Mouse (Mus musculus): ENCODE measurements around the gene 2310022A10Rik. TPM values are rescaled to one million over a fixed set of nuclear protein-coding genes. Genes with fewer than 3 reads are reported as not detected.

Gene 2310022A10Rik
- polyA plus RNA-seq, 1 experiment from 2014 or later: 32.7 TPM

DNA sequence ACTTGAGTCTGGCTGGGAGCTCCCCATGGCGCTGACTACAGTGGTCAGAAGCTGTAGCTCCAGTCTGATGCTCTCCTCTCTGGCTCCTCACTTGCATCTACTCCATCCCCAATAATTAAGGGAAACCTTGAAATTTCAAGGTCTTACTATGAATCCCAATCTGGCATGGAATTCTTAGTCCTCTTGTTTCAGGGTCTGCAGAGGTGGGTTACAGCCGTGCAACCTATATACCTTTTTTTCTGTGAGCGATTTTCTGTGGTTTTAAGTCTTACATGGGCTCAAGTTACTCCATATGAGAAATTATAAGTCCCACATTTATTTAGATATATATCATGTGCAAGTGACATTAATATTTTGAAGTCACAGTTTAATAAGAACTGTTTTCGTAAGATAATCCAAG lies 37.1 kb downstream of the 2310022A10Rik start:
- no peaks in the 10 kb centered on the region for H3K27me3 ChIP-seq (replicated peaks; ENCODE audit: control insufficient read depth, insufficient read depth, low read length)
- H3K27ac ChIP-seq (replicated peaks; ENCODE audit: low read depth, low read length): no peak overlapping the region
- no peaks in the 10 kb centered on the region for H3K9me3 ChIP-seq (ENCODE audit: control insufficient read depth, low read length)
- H3K4me2 ChIP-seq (ENCODE audit: low read depth, low read length): no peak overlapping the region
- DNase-seq (ENCODE audit: low spot score) (no peak), ATAC-seq (ENCODE audit: low read depth) (no peak)
- H3K36me3 ChIP-seq (ENCODE audit: control insufficient read depth, insufficient read depth, low read length): peaks cover 12% of the 10 kb centered on the region
- 86% methylated on average over 4 of the region's 4 CpGs for WGBS
- peaks cover 10% of the 10 kb centered on the region; the same call in 1 of the 2 replicates for H3K4me1 ChIP-seq (ENCODE audit: control insufficient read depth, insufficient read depth, low read length)
- no peak overlapping the region for H3K4me3 ChIP-seq (ENCODE audit: low read depth, low read length)
- no peak overlapping the region for H3K9ac ChIP-seq (ENCODE audit: low read depth, low read length)

DNA sequence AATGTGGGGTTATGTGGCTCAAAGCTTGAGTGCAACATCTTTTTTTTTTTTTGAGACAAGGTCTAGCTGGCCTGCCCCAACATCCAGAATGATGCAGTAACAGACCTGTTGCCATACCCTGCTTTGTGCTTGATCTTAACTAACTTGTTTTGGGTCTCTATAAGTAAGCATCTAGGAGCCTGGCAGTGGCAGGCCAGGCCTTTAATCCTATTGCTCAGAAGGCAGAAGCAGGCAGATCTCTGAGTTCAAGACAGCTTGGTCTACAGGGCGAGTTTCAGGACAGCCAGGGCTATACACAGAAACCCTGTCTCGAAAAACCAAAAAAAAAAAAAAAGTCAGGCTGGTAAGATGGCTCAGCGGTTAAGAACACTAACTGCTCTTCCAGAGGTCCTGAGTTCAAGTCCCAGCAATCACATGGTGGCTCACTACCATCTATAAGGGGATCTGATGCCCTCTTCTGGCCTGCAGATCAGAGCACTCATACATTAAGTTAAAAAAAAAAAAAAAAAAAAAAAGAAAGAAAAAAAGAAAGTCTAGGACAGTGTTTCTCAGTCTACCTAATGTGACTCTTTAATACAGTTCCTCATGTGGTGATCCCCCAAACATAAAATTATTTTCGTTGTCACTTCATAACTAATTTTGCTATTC lies 37.7 kb downstream of the 2310022A10Rik start:
- Histone ChIP-seq H3K27me3 (replicated peaks; ENCODE audit: control insufficient read depth, insufficient read depth, low read length) (no peaks in the 10 kb centered on the region), H3K9me3 (ENCODE audit: control insufficient read depth, low read length) (no peaks in the 10 kb centered on the region), H3K4me2 (ENCODE audit: low read depth, low read length) (peak overlapping the region; percentile 71), H3K9ac (ENCODE audit: low read depth, low read length) (peak overlapping the region; percentile 86), H3K27ac (replicated peaks; ENCODE audit: low read depth, low read length) (peak overlapping the region; percentile 98), H3K4me1 (ENCODE audit: control insufficient read depth, insufficient read depth, low read length) (peaks cover 10% of the 10 kb centered on the region; the same call in 1 of the 2 replicates), H3K4me3 (ENCODE audit: low read depth, low read length) (peak overlapping the region; percentile 79), H3K36me3 (ENCODE audit: control insufficient read depth, insufficient read depth, low read length) (peaks cover 11% of the 10 kb centered on the region; the same call in 1 of the 2 replicates)
- ATAC-seq (ENCODE audit: low read depth): no peak
- 55% methylated on average over 4 of the region's 4 CpGs for WGBS
- no peak for DNase-seq (ENCODE audit: low spot score)

DNA sequence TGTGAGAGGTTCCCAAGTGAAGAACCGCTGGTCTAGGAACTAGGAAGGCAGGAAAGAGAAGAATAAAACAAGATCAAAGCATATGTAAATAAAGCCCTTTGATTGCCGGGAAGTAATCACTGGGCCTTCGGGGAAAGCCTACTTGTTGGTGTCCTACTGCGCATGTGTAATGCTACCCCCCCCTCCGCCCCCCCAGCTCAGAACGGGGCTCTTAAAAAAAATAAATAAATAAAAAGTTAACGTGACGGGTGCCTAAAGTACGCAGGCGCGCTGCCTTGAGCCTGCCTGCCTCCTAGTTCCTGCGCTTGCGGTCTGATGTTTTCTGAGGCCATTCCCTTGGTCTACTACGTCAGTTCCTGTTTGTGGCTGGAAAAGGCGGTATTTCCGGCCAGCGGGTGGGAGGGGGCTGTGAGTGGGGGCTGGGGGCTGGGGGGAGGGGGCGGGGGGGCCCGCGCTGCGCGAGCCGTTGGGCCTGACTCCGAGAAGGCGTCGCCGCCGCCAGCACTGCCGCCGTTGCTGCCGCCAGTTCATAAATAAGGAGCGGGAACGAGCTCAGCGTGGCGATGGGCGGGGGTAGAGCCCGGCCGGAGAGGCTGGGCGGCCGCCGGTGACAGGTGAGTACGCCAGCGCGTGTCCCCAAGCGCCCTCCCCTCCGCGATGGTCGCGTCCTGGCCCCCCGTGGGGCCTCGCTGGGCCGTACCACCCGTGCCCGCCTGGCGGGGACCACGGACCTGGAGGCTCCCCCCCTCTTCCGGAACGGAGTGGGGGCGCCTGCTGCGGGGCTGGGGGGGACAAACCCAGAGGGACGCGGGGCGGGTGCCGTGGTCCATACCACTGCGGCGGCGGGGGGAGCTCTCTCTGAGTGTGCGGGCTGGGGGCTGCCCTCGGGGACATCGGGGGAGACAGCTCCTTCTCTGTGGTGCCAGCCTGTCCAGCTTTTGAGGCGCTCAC lies 38.5 kb downstream of the 2310022A10Rik start, which contains the start of gene Akt2:
Gene Akt2, plus strand, starts transcription at position 287 of the 951 bp plus-strand sequence.
- WGBS: 2% methylated on average over 26 of the region's 71 CpGs
- H3K36me3 ChIP-seq (ENCODE audit: control insufficient read depth, insufficient read depth, low read length): peaks cover 14% of the 10 kb centered on the region; the same call in 1 of the 2 replicates
- peaks cover 13% of the 10 kb centered on the region for H3K4me1 ChIP-seq (ENCODE audit: control insufficient read depth, insufficient read depth, low read length)
- H3K27me3 ChIP-seq (replicated peaks; ENCODE audit: control insufficient read depth, insufficient read depth, low read length): no peaks in the 10 kb centered on the region
- DNase-seq (ENCODE audit: low spot score) (peak; percentile 99), ATAC-seq (ENCODE audit: low read depth) (peak; percentile 96)
- H3K4me2 ChIP-seq (ENCODE audit: low read depth, low read length): peak within 1 kb of the TSS; percentile 71
- H3K27ac ChIP-seq (replicated peaks; ENCODE audit: low read depth, low read length): peak within 1 kb of the TSS; percentile 98
- H3K9ac ChIP-seq (ENCODE audit: low read depth, low read length): peak within 1 kb of the TSS; percentile 86
- H3K4me3 ChIP-seq (ENCODE audit: low read depth, low read length): peak within 1 kb of the TSS; percentile 79
- H3K9me3 ChIP-seq (ENCODE audit: control insufficient read depth, low read length): no peaks in the 10 kb centered on the region

DNA sequence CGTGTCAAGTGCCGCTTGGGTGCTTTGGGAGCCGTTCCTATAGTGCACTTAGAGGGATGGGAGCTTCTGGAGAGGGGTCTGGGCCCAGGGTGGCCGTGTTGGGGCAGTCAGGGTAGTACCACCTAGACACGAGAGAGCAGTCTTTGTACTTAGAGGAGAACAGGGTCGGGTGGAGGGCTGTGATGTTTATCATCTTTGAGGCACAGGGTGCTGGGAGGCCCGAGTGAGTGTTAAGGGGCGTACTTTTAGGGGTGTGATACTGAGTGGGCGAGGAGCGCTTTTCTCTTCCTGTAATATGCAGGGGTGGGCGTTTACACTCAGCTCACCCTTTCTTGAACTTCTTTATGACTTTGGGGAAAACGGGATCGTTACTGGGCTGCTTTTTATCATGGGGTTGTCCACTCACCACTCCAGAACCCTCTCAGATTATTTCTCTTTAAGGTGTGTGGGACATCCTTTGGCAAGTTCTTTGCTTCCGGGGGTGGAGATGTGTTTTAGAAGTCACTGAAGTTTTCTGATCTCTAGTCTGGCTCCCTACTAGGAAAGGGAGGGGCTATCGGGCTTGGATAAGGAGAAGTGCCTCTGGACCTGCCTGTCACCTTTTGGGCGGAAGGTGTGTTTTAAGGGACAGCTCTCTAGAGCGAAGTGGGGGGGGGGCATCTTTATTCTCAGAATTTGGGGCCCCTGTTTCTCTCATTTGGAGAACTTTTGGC lies 39.3 kb downstream of the 2310022A10Rik start:
- WGBS: 4% methylated on average over 17 of the region's 17 CpGs
- no peaks in the 10 kb centered on the region for H3K27me3 ChIP-seq (replicated peaks; ENCODE audit: control insufficient read depth, insufficient read depth, low read length)
- DNase-seq (ENCODE audit: low spot score): peak; percentile 72
- peaks cover 14% of the 10 kb centered on the region; the same call in 1 of the 2 replicates for H3K36me3 ChIP-seq (ENCODE audit: control insufficient read depth, insufficient read depth, low read length)
- peak overlapping the region; percentile 79 for H3K4me3 ChIP-seq (ENCODE audit: low read depth, low read length)
- peak; percentile 48 for ATAC-seq (ENCODE audit: low read depth)
- H3K4me2 ChIP-seq (ENCODE audit: low read depth, low read length): peak overlapping the region; percentile 71
- H3K27ac ChIP-seq (replicated peaks; ENCODE audit: low read depth, low read length): peak overlapping the region; percentile 98
- no peaks in the 10 kb centered on the region for H3K9me3 ChIP-seq (ENCODE audit: control insufficient read depth, low read length)
- peak overlapping the region; percentile 86 for H3K9ac ChIP-seq (ENCODE audit: low read depth, low read length)
- H3K4me1 ChIP-seq (ENCODE audit: control insufficient read depth, insufficient read depth, low read length): peaks cover 20% of the 10 kb centered on the region

DNA sequence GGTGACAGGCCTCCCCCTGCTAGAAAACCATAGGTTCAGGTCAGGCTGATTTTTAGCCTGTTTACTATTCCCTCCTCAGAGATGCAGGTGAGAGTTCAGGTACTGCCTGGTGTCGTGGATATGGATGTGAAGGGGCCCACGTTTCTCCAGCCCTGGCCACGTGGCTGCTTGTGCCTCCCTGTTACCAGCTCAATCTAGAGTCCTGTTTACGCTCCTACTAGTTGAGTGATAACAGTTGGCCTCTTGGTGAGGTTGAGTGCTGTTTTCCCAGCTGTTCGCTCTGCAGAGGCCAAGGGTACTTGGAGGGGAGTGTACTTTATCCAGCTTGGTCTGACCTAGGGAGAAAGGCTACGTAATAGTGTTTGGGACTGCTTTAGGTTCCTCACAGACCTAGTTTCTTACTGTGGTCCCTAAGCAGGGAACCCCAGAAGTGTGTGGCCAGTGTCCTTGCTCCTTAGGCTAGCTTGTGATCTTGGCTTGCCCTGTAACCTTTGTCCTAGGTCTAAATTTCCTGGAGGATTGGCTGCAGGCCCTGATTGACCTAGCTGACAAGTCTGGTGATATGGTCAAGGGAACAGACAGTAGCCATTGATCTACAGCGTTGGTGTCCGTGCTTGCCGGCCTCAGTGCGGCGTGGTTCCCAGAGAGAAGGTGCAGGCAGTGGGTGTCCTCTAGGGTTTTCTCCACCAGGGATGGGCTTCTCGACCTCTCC lies 40.1 kb downstream of the 2310022A10Rik start:
- peak overlapping the region; percentile 98 for H3K27ac ChIP-seq (replicated peaks; ENCODE audit: low read depth, low read length)
- no peaks in the 10 kb centered on the region for H3K9me3 ChIP-seq (ENCODE audit: control insufficient read depth, low read length)
- H3K27me3 ChIP-seq (replicated peaks; ENCODE audit: control insufficient read depth, insufficient read depth, low read length): no peaks in the 10 kb centered on the region
- peak overlapping the region; percentile 71 for H3K4me2 ChIP-seq (ENCODE audit: low read depth, low read length)
- ATAC-seq (ENCODE audit: low read depth) (no peak), DNase-seq (ENCODE audit: low spot score) (no peak)
- peak overlapping the region; percentile 79 for H3K4me3 ChIP-seq (ENCODE audit: low read depth, low read length)
- peak overlapping the region; percentile 86 for H3K9ac ChIP-seq (ENCODE audit: low read depth, low read length)
- 66% methylated on average over 12 of the region's 12 CpGs for WGBS
- peaks cover 24% of the 10 kb centered on the region for H3K4me1 ChIP-seq (ENCODE audit: control insufficient read depth, insufficient read depth, low read length)
- H3K36me3 ChIP-seq (ENCODE audit: control insufficient read depth, insufficient read depth, low read length): peaks cover 14% of the 10 kb centered on the region; the same call in 1 of the 2 replicates

DNA sequence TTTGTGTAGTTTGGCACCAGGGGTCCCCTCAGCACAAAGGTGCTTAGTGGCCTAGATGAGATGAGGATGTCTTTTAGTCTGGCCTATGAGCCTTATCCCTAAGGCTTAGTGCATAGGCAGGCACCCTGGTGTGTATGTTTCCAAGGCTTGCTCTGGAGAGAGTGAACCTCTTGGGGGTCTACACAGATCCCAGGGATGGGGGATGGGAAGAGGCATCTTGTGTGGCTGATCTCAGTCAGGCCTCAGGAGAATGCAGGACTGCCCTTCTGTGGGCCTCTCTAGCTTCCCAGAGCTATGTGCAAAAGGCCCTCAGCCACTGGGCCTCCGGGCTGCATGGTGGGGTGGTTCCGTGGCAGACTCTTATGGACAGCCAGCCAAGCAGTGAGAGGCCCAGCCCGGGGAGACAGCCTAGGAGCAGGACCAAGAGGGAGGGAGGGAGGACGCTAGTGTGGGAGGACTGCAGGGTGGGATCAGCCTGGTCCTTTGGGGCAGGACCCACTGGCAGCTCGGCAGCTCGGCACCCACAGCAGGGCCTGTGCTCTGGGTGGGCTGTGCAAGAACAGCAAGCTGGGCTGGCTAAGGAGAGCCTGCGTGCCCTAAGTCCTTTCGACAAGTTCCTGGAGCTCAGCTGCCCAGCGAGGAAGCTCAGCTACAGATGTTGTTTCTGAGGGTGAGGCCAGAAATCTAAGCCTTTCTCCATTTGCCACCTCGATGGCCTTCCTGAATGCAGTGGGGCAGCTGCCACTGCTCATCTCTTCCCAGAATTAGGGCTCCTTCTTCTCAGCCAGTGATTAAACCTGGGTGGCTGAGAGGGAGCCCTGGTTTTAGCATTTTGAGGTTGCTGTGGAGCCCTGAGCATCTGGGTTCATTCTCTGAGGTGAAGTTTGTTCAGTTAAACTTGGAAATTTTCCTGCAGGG lies 43.8 kb downstream of the 2310022A10Rik start:
- Histone ChIP-seq H3K27ac (replicated peaks; ENCODE audit: low read depth, low read length) (peak overlapping the region; percentile 78), H3K9me3 (ENCODE audit: control insufficient read depth, low read length) (no peaks in the 10 kb centered on the region), H3K9ac (ENCODE audit: low read depth, low read length) (peak overlapping the region; percentile 43), H3K27me3 (replicated peaks; ENCODE audit: control insufficient read depth, insufficient read depth, low read length) (no peaks in the 10 kb centered on the region), H3K4me3 (ENCODE audit: low read depth, low read length) (no peak overlapping the region), H3K4me2 (ENCODE audit: low read depth, low read length) (peak overlapping the region; percentile 21), H3K36me3 (ENCODE audit: control insufficient read depth, insufficient read depth, low read length) (peaks cover 14% of the 10 kb centered on the region; the same call in 1 of the 2 replicates), H3K4me1 (ENCODE audit: control insufficient read depth, insufficient read depth, low read length) (peaks cover 35% of the 10 kb centered on the region)
- ATAC-seq (ENCODE audit: low read depth): no peak
- DNase-seq (ENCODE audit: low spot score): peak; percentile 50
- whole genome bisulfite sequencing: 48% methylated on average over 9 of the region's 10 CpGs

DNA sequence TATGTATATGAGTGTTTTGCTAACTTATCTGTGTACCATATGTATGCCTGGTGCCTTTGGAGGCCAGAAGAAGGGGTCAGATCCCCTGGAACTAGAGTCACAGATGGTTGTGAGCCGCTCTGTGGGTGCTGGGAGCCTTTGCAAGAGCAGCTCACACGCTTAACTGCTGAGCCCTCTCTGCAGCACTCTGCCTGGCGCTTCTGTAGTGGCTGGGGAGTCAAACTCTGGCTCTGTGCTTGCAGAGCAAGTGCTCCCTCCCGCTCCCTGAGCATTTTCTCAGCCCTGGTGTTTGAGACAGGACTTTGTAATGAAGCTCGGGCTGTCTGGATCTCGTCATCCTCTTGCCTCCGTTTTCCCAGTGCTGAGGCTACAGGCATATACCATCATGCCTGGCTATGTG lies 45.0 kb downstream of the 2310022A10Rik start:
- no peaks in the 10 kb centered on the region for H3K9me3 ChIP-seq (ENCODE audit: control insufficient read depth, low read length)
- H3K9ac ChIP-seq (ENCODE audit: low read depth, low read length): no peak overlapping the region
- no peak overlapping the region for H3K4me3 ChIP-seq (ENCODE audit: low read depth, low read length)
- no peaks in the 10 kb centered on the region for H3K27me3 ChIP-seq (replicated peaks; ENCODE audit: control insufficient read depth, insufficient read depth, low read length)
- peaks cover 34% of the 10 kb centered on the region for H3K4me1 ChIP-seq (ENCODE audit: control insufficient read depth, insufficient read depth, low read length)
- DNase-seq (ENCODE audit: low spot score) (no peak), ATAC-seq (ENCODE audit: low read depth) (no peak)
- no peak overlapping the region for H3K4me2 ChIP-seq (ENCODE audit: low read depth, low read length)
- WGBS: 69% methylated on average over 7 of the region's 7 CpGs
- H3K36me3 ChIP-seq (ENCODE audit: control insufficient read depth, insufficient read depth, low read length): peaks cover 20% of the 10 kb centered on the region; the same call in 1 of the 2 replicates
- no peak overlapping the region for H3K27ac ChIP-seq (replicated peaks; ENCODE audit: low read depth, low read length)

All from embryonic facial prominence, embryonic 14.5 days (tissue).